Mouse (Mus musculus): Measurements from ENCODE around the gene Ptch2.

The Ptch2 gene

GRCm38 (mm10) chr4:117127991-117128686 is 32.3 kb downstream of the Ptch2 start:
- DNase-seq (ENCODE audit: low read depth, low spot score), result no peak

GRCm38 (mm10) chr4:117130790-117131189 is 34.9 kb downstream of the Ptch2 start:
- DNase-seq (ENCODE audit: low read depth, low spot score), result no peak

GRCm38 (mm10) chr4:117131198-117131597 is 35.3 kb downstream of the Ptch2 start:
- no peak for DNase-seq (ENCODE audit: low read depth, low spot score)

- no peak for DNase-seq (ENCODE audit: low read depth, low spot score)
Observed at GRCm38 (mm10) chr4:117131890-117132793, 36.3 kb downstream of the Ptch2 start.

GRCm38 (mm10) chr4:117132794-117133143 is 36.9 kb downstream of the Ptch2 start:
- no peak for DNase-seq (ENCODE audit: low read depth, low spot score)

GRCm38 (mm10) chr4:117133366-117133796 is 37.5 kb downstream of the Ptch2 start:
- DNase-seq (ENCODE audit: low read depth, low spot score), result no peak

- peak; percentile 99 for DNase-seq (ENCODE audit: low read depth, low spot score)
Observed at GRCm38 (mm10) chr4:117133817-117134600, 38.1 kb downstream of the Ptch2 start, which contains the start of gene Plk3. TSS of gene Plk3 (minus strand) at chr4:117133963.

- no peak for DNase-seq (ENCODE audit: low read depth, low spot score)
Observed at GRCm38 (mm10) chr4:117134601-117134995, 38.7 kb downstream of the Ptch2 start.

- DNase-seq (ENCODE audit: low read depth, low spot score), result no peak
Observed at GRCm38 (mm10) chr4:117136034-117136433, 40.2 kb downstream of the Ptch2 start.

- no peak for DNase-seq (ENCODE audit: low read depth, low spot score)
Observed at GRCm38 (mm10) chr4:117138295-117139216, 42.7 kb downstream of the Ptch2 start.

GRCm38 (mm10) chr4:117139217-117139612 is 43.3 kb downstream of the Ptch2 start:
- peak; percentile 84 for DNase-seq (ENCODE audit: low read depth, low spot score)

- DNase-seq (ENCODE audit: low read depth, low spot score), result peak; percentile 64
Observed at GRCm38 (mm10) chr4:117140613-117141012, 44.7 kb downstream of the Ptch2 start.

GRCm38 (mm10) chr4:117143023-117143422 is 47.1 kb downstream of the Ptch2 start:
- no peak for DNase-seq (ENCODE audit: low read depth, low spot score)

- no peak for DNase-seq (ENCODE audit: low read depth, low spot score)
Observed at GRCm38 (mm10) chr4:117145248-117145647, 49.4 kb downstream of the Ptch2 start.

- DNase-seq (ENCODE audit: low read depth, low spot score), result peak; percentile 93
Observed at GRCm38 (mm10) chr4:117146176-117146575, 50.3 kb downstream of the Ptch2 start.

GRCm38 (mm10) chr4:117148047-117148713 is 52.3 kb downstream of the Ptch2 start:
- DNase-seq (ENCODE audit: low read depth, low spot score), result no peak

- no peak for DNase-seq (ENCODE audit: low read depth, low spot score)
Observed at GRCm38 (mm10) chr4:117148815-117149214, 52.9 kb downstream of the Ptch2 start.

- DNase-seq (ENCODE audit: low read depth, low spot score), result no peak
Observed at GRCm38 (mm10) chr4:117149291-117150211, 53.7 kb downstream of the Ptch2 start.

GRCm38 (mm10) chr4:117150212-117150733 is 54.4 kb downstream of the Ptch2 start:
- no peak for DNase-seq (ENCODE audit: low read depth, low spot score)
